Mouse (Mus musculus) bone marrow, adult 2 months (tissue): ENCODE measurements around the gene Slc43a2.

Source experiments
- CTCF ChIP-seq: fragments of 200-500 bp; IDR thresholded peaks from 2 replicates; pipeline ENCODE4 v1.5.1; 2011; ENCODE audit warnings: low read length, control low read depth; ENCODE audit not compliant: control insufficient read depth, insufficient read depth
- POLR2A ChIP-seq: fragments of 200-500 bp; IDR thresholded peaks from 2 replicates; pipeline ENCODE4 v1.6.1; 2011; ENCODE audit warnings: low read depth, mild to moderate bottlenecking, control low read depth, low read length, borderline replicate concordance; ENCODE audit not compliant: control insufficient read depth

DNA sequence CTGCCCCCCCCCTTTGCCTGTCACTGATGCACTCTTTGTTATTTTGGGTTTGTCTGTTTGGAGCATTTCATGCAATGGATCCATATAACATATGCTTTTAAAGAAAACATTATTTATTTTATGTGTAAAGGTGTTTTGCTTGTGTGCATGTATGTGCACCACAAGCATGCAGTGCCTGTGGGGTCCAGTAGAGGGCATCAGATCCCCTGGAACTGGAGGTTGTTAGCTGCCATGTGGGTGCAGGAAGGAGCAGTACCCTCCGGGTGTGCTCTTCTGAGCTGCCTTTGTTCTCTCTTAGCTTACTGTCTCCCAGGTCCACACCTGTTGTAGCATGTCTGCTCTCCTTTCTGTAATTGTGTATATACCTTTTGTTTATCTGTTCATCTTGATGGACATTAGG is 26.6 kb downstream of the Slc43a2 start:
- TF ChIP-seq CTCF: peak; percentile 54
- no peak for TF ChIP-seq POLR2A
